Mouse (Mus musculus): ENCODE measurements around the gene Tbc1d9b. TPM values are rescaled to one million over a fixed set of nuclear protein-coding genes. Genes with fewer than 3 reads are reported as not detected.

The Tbc1d9b gene
- polyA plus RNA-seq, 1 experiment from 2014 or later: 9.1 TPM

DNA sequence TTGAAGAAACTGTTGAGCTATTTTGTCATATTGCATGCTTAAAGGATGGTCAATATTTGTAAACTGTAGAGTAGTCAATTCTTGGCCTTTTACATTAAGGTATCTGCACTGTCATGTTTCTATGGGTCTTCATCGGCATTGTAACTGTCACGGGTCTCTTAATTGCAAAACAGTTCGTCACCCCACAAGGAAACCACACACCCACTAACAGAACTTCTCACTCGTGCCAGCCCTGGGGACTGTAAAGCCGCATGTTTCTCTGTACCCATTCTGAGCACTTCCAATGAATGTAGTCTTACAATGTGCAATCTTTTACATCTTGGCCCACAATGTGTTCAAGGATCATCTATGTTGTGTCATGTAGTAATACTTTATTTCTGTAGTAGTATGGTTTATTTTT lies 26.0 kb upstream of the Tbc1d9b start:
- Histone ChIP-seq H3K36me3 (replicated peaks; ENCODE audit: insufficient read depth, low read length) (peaks cover 3% of the 10 kb centered on the region; the same call in 1 of the 2 replicates), H3K27ac (ENCODE audit: low read depth) (no peak overlapping the region), H3K4me3 (ENCODE audit: low read depth, low read length) (no peak overlapping the region), H3K4me2 (ENCODE audit: low read depth, low read length) (no peak overlapping the region), H3K4me1 (ENCODE audit: insufficient read depth) (peaks cover 33% of the 10 kb centered on the region), H3K9me3 (ENCODE audit: low read length) (no peaks in the 10 kb centered on the region), H3K27me3 (ENCODE audit: insufficient read depth, low read length) (no peaks in the 10 kb centered on the region), H3K9ac (replicated peaks) (no peak overlapping the region)
- TF ChIP-seq EP300 (IDR thresholded peaks at IDR 0.05; ENCODE audit: low read depth) (no peak), CTCF (IDR thresholded peaks at IDR 0.05; ENCODE audit: low read depth) (no peak)
- DNase-seq: no peak
- no peak for ATAC-seq
- WGBS (ENCODE audit: insufficient replicate concordance): 52% methylated on average over 5 of the region's 5 CpGs

DNA sequence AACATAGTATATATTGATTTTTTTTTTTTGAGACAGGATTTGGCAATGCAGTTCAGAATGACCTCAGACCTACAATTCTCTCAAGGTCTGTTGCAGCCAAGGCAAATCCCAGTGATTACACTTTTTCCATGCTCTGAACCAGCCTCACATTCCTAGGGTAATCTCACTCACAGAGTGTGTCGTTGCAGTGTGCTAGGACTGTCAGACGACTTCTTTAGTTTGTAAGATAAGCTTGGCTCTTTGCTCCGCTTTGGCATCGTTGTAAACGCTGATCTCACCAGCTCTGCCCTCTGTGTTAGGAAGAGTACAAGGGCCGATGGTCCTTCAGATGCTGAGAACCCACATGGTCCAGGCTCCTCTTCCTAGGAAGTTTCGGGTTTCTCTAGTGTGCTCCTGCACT lies 25.2 kb upstream of the Tbc1d9b start:
- Histone ChIP-seq H3K4me3 (ENCODE audit: low read depth, low read length) (no peak overlapping the region), H3K4me1 (ENCODE audit: insufficient read depth) (peaks cover 33% of the 10 kb centered on the region), H3K9ac (replicated peaks) (no peak overlapping the region), H3K27ac (ENCODE audit: low read depth) (peak overlapping the region; percentile 44), H3K36me3 (replicated peaks; ENCODE audit: insufficient read depth, low read length) (peaks cover 3% of the 10 kb centered on the region; the same call in 1 of the 2 replicates), H3K9me3 (ENCODE audit: low read length) (no peaks in the 10 kb centered on the region), H3K4me2 (ENCODE audit: low read depth, low read length) (no peak overlapping the region), H3K27me3 (ENCODE audit: insufficient read depth, low read length) (no peaks in the 10 kb centered on the region)
- peak; percentile 57 for ATAC-seq
- 56% methylated on average over 7 of the region's 7 CpGs for WGBS (ENCODE audit: insufficient replicate concordance)
- DNase-seq: no peak
- peak; percentile 47; the same call in 1 of the 2 replicates for TF ChIP-seq EP300 (IDR thresholded peaks at IDR 0.05; ENCODE audit: low read depth)
- TF ChIP-seq CTCF (IDR thresholded peaks at IDR 0.05; ENCODE audit: low read depth): no peak

DNA sequence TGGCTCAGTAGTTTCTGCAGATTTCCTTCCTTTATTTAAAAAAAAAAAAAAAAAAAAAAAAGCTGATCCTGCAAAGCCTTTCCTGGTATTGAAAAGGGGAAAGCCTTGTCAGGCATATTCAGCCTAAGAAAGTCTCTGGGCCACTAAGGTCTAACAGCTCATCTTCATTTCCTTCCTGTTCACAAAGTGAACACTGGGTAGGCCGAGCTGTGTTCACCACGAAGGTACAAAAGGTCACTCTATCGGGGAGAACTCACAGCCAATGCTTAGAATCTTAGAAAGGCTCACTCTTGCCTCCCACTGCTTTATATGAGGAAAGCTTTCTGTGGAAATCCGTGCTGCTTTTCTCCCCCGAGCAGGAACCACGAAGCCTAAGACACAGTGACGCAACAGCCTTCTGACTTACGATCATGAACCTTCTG lies 22.4 kb upstream of the Tbc1d9b start:
- peak; percentile 41 for DNase-seq
- Histone ChIP-seq H3K4me1 (ENCODE audit: insufficient read depth) (peaks cover 30% of the 10 kb centered on the region), H3K36me3 (replicated peaks; ENCODE audit: insufficient read depth, low read length) (peaks cover 3% of the 10 kb centered on the region; the same call in 1 of the 2 replicates)

DNA sequence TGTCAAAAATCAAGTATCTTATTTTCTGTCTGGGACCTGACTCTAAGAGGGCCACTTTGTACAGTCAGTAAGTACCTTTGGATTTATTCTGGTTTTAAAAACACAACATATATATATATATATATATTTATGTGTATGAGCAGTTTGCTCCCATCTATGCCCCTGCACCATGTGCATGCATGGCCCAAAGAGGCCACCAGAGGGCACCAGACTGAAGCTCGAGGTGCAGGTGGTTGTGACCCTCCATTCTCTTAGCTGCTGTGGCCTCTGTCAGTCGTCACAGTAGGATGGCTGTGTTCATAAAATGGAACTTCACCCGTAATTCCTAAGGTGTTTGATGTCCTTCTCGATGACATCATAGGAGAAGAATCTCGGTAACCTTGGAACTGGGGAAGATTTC lies 16.9 kb upstream of the Tbc1d9b start:
- Histone ChIP-seq H3K9me3 (ENCODE audit: low read length) (no peaks in the 10 kb centered on the region), H3K4me2 (ENCODE audit: low read depth, low read length) (no peak overlapping the region), H3K4me3 (ENCODE audit: low read depth, low read length) (no peak overlapping the region), H3K27me3 (ENCODE audit: insufficient read depth, low read length) (no peaks in the 10 kb centered on the region), H3K36me3 (replicated peaks; ENCODE audit: insufficient read depth, low read length) (no peaks in the 10 kb centered on the region), H3K9ac (replicated peaks) (no peak overlapping the region), H3K27ac (ENCODE audit: low read depth) (no peak overlapping the region), H3K4me1 (ENCODE audit: insufficient read depth) (peaks cover 2% of the 10 kb centered on the region; the same call in 1 of the 2 replicates)
- ATAC-seq (peak; percentile 74), DNase-seq (peak; percentile 88)
- WGBS (ENCODE audit: insufficient replicate concordance): 15% methylated on average over 5 of the region's 5 CpGs
- no peak for TF ChIP-seq EP300 (IDR thresholded peaks at IDR 0.05; ENCODE audit: low read depth)
- peak; percentile 91 for TF ChIP-seq CTCF (IDR thresholded peaks at IDR 0.05; ENCODE audit: low read depth)

More for the DNA sequence above, 22.4 kb upstream of the Tbc1d9b start:
- Histone ChIP-seq H3K27ac (ENCODE audit: low read depth) (peak overlapping the region; percentile 80), H3K27me3 (ENCODE audit: insufficient read depth, low read length) (no peaks in the 10 kb centered on the region), H3K4me2 (ENCODE audit: low read depth, low read length) (no peak overlapping the region), H3K9me3 (ENCODE audit: low read length) (no peaks in the 10 kb centered on the region), H3K9ac (replicated peaks) (no peak overlapping the region), H3K4me3 (ENCODE audit: low read depth, low read length) (no peak overlapping the region)
- peak; percentile 76 for ATAC-seq
- 18% methylated on average over 8 of the region's 8 CpGs for WGBS (ENCODE audit: insufficient replicate concordance)
- TF ChIP-seq CTCF (IDR thresholded peaks at IDR 0.05; ENCODE audit: low read depth): peak; percentile 10; the same call in 1 of the 2 replicates
- peak; percentile 57; the same call in 1 of the 2 replicates for TF ChIP-seq EP300 (IDR thresholded peaks at IDR 0.05; ENCODE audit: low read depth)

DNA sequence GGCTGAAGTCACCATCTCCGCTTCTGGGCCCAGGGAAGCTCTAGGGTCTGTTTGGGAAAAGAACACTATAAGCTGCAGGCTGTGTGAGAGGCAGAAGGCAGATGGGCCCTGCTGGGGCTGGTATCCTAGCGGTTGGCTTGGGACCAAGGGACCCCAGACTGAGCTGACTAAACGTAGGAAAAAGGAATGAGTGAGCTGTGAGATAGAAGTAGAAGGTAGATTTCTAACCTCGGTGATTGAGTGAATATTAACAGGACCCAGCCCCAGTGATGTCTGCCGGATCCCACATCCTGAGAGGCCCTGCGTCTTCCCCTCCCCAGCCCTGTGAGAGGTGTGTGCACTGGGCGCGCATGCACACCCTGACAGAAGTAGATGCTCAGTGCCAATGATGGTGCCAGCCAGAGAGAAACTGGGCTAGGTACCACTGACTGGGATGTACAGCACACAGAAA lies 8.5 kb upstream of the Tbc1d9b start:
- Histone ChIP-seq H3K9ac (replicated peaks) (no peak overlapping the region), H3K36me3 (replicated peaks; ENCODE audit: insufficient read depth, low read length) (no peaks in the 10 kb centered on the region), H3K4me3 (ENCODE audit: low read depth, low read length) (no peak overlapping the region), H3K4me1 (ENCODE audit: insufficient read depth) (no peaks in the 10 kb centered on the region; the same call in 1 of the 2 replicates), H3K27me3 (ENCODE audit: insufficient read depth, low read length) (no peaks in the 10 kb centered on the region), H3K4me2 (ENCODE audit: low read depth, low read length) (no peak overlapping the region), H3K9me3 (ENCODE audit: low read length) (no peaks in the 10 kb centered on the region), H3K27ac (ENCODE audit: low read depth) (no peak overlapping the region)
- no peak for ATAC-seq
- WGBS (ENCODE audit: insufficient replicate concordance): 87% methylated on average over 8 of the region's 8 CpGs
- TF ChIP-seq CTCF (IDR thresholded peaks at IDR 0.05; ENCODE audit: low read depth): no peak
- no peak for TF ChIP-seq EP300 (IDR thresholded peaks at IDR 0.05; ENCODE audit: low read depth)
- no peak for DNase-seq

DNA sequence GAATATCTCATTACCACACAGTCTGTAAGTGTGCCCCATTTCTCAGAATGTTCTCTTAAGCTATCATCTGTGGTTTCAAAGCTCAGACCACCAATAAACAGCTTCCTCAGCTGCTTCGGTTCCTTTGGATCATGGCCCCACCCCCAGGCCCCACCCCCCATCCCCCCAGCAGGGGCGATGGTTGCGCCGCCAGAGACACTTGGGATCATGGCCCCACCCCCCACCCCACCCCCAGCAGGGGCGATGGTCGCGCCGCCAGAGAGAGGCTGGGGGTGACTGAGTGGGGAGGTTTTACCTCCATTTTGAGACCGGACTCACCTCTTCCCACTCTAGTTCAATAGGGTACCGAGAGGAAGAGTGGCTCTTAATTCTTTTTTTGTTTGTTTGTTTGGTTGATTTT lies 3.4 kb upstream of the Tbc1d9b start:
- Histone ChIP-seq H3K9ac (replicated peaks) (peak overlapping the region; percentile 51; the same call in 1 of the 2 replicates), H3K27ac (ENCODE audit: low read depth) (no peak overlapping the region), H3K4me3 (ENCODE audit: low read depth, low read length) (0 out of 2 replicates have a peak overlapping the region, but pooled peaks have one; percentile 17), H3K36me3 (replicated peaks; ENCODE audit: insufficient read depth, low read length) (no peaks in the 10 kb centered on the region), H3K4me2 (ENCODE audit: low read depth, low read length) (peak overlapping the region; percentile 71), H3K9me3 (ENCODE audit: low read length) (no peaks in the 10 kb centered on the region), H3K4me1 (ENCODE audit: insufficient read depth) (peaks cover 20% of the 10 kb centered on the region), H3K27me3 (ENCODE audit: insufficient read depth, low read length) (no peaks in the 10 kb centered on the region)
- WGBS (ENCODE audit: insufficient replicate concordance): 6% methylated on average over 10 of the region's 10 CpGs
- DNase-seq: no peak
- no peak for TF ChIP-seq CTCF (IDR thresholded peaks at IDR 0.05; ENCODE audit: low read depth)
- no peak for TF ChIP-seq EP300 (IDR thresholded peaks at IDR 0.05; ENCODE audit: low read depth)
- ATAC-seq: no peak

Data from liver, postnatal 0 days (tissue).